Mouse (Mus musculus) MN1 (cell line): Measurements from ENCODE around the gene Bdh1.
"Not testable (repeated sequence)": the region's sequence is repeated elsewhere in the genome, so short reads cannot be mapped to it uniquely, and the experiment has no call there.

Experiments used
- DNase-seq: peaks from one replicate; pipeline ENCODE4 v3.0.0-alpha.2; 2016; ENCODE audit warnings: low spot score

Bdh1 gene

GRCm38 (mm10) chr16:31464953-31465352, 42.9 kb downstream of the Bdh1 start:
- DNase-seq = no peak

GRCm38 (mm10) chr16:31465630-31466029, 43.5 kb downstream of the Bdh1 start:
- peak; percentile 34 for DNase-seq

- DNase-seq = no peak
These were observed 44.0 kb downstream of the Bdh1 start for GRCm38 (mm10) chr16:31466106-31466505.

- DNase-seq = not testable (repeated sequence)
These were observed 48.7 kb downstream of the Bdh1 start for GRCm38 (mm10) chr16:31470819-31471218.

GRCm38 (mm10) chr16:31471994-31472393, 49.9 kb downstream of the Bdh1 start:
- no peak for DNase-seq

- DNase-seq = no peak
These were observed 51.1 kb downstream of the Bdh1 start for GRCm38 (mm10) chr16:31473226-31473625.

- peak; percentile 73 for DNase-seq
These were observed 53.3 kb downstream of the Bdh1 start for GRCm38 (mm10) chr16:31475123-31475968.

GRCm38 (mm10) chr16:31476872-31477603, 55.0 kb downstream of the Bdh1 start:
- no peak for DNase-seq

- DNase-seq = no peak
These were observed 63.3 kb downstream of the Bdh1 start for GRCm38 (mm10) chr16:31485336-31485735.

GRCm38 (mm10) chr16:31487266-31487665, 65.2 kb downstream of the Bdh1 start:
- no peak for DNase-seq

GRCm38 (mm10) chr16:31489096-31489495, 67.0 kb downstream of the Bdh1 start:
- DNase-seq = no peak

- DNase-seq = no peak
These were observed 68.9 kb downstream of the Bdh1 start for GRCm38 (mm10) chr16:31490967-31491366.

GRCm38 (mm10) chr16:31492921-31493549, 71.0 kb downstream of the Bdh1 start:
- DNase-seq = peak; percentile 25

- DNase-seq = no peak
These were observed 71.5 kb downstream of the Bdh1 start for GRCm38 (mm10) chr16:31493550-31493965.

GRCm38 (mm10) chr16:31493991-31494390, 71.9 kb downstream of the Bdh1 start:
- DNase-seq = no peak

- no peak for DNase-seq
These were observed 73.3 kb downstream of the Bdh1 start for GRCm38 (mm10) chr16:31495356-31495755.

- DNase-seq = no peak
These were observed 73.7 kb downstream of the Bdh1 start for GRCm38 (mm10) chr16:31495769-31496168.

GRCm38 (mm10) chr16:31498336-31498735, 76.3 kb downstream of the Bdh1 start:
- no peak for DNase-seq

GRCm38 (mm10) chr16:31499021-31499420, 76.9 kb downstream of the Bdh1 start:
- DNase-seq = no peak

- DNase-seq = peak; percentile 27
These were observed 77.7 kb downstream of the Bdh1 start for GRCm38 (mm10) chr16:31499681-31500310.

GRCm38 (mm10) chr16:31500532-31500931, 78.5 kb downstream of the Bdh1 start:
- DNase-seq = peak; percentile 22
